ENCODE assay signal across 8 mouse cellular contexts in genomic region chr7:113242688-113243087, GRCm38 (mm10). TPM values are rescaled to one million over a fixed set of nuclear protein-coding genes. Genes with fewer than 3 reads are reported as not detected.
DNase-seq lines count a peak whose midpoint lies in the region; ATAC-seq lines count a peak whose summit lies in the region.

No protein-coding gene starts in this region.

- H3K4me3 ChIP-seq in forebrain, embryonic 14.5 days (ENCODE audit: low read depth, low read length), result no peak overlapping the region
- H3K4me3 ChIP-seq in forebrain, embryonic 16.5 days (replicated peaks; ENCODE audit: low read length), result no peak overlapping the region

- no peaks in the 10 kb centered on the region for H3K9me3 ChIP-seq in forebrain, embryonic 14.5 days (replicated peaks; ENCODE audit: control insufficient read depth, low read length)
- H3K9me3 ChIP-seq in forebrain, embryonic 16.5 days (ENCODE audit: control insufficient read depth, low read length), result no peaks in the 10 kb centered on the region

- H3K36me3 ChIP-seq in forebrain, embryonic 14.5 days (ENCODE audit: control insufficient read depth, insufficient read depth, low read length), result no peaks in the 10 kb centered on the region
- H3K36me3 ChIP-seq in forebrain, embryonic 16.5 days (ENCODE audit: control insufficient read depth, insufficient read depth), result no peaks in the 10 kb centered on the region

- H3K4me1 ChIP-seq in forebrain, embryonic 14.5 days (ENCODE audit: control insufficient read depth, insufficient read depth, low read length), result peaks cover 14% of the 10 kb centered on the region
- H3K4me1 ChIP-seq in forebrain, embryonic 16.5 days (replicated peaks; ENCODE audit: control insufficient read depth, insufficient read depth, low read length), result peaks cover 27% of the 10 kb centered on the region

- no peaks in the 10 kb centered on the region for H3K27me3 ChIP-seq in forebrain, embryonic 14.5 days (replicated peaks; ENCODE audit: control insufficient read depth, insufficient read depth, low read length)
- H3K27me3 ChIP-seq in forebrain, embryonic 16.5 days (replicated peaks; ENCODE audit: control insufficient read depth, insufficient read depth, low read length), result no peaks in the 10 kb centered on the region

- H3K4me2 ChIP-seq in forebrain, embryonic 14.5 days (ENCODE audit: low read length), result no peak overlapping the region
- no peak overlapping the region for H3K4me2 ChIP-seq in forebrain, embryonic 16.5 days (ENCODE audit: low read length)

- no peak overlapping the region for H3K9ac ChIP-seq in forebrain, embryonic 14.5 days (ENCODE audit: low read length)
- no peak overlapping the region for H3K9ac ChIP-seq in forebrain, embryonic 16.5 days (replicated peaks; ENCODE audit: low read depth, low read length)

- ATAC-seq in forebrain, embryonic 14.5 days, result no peak
- no peak for ATAC-seq in forebrain, embryonic 16.5 days

- H3K27ac ChIP-seq in forebrain, embryonic 14.5 days (ENCODE audit: low read depth, low read length), result peak overlapping the region; percentile 21; the same call in 1 of the 2 replicates
- H3K27ac ChIP-seq in forebrain, embryonic 16.5 days (ENCODE audit: low read length), result no peak overlapping the region

- 59% methylated on average over 6 of the region's 6 CpGs for WGBS in forebrain, embryonic 14.5 days
- WGBS in forebrain, embryonic 16.5 days, result 32% methylated on average over 6 of the region's 6 CpGs

- peak; percentile 52 for DNase-seq in forebrain, embryonic 14.5 days (ENCODE audit: low spot score)
- DNase-seq in retina, adult 2 months (ENCODE audit: low read depth, low spot score), result peak; percentile 38
- no peak for DNase-seq in retina, embryonic 14.5 days (ENCODE audit: low spot score)
- DNase-seq in gastrocnemius, postnatal 25 days, result peak; percentile 22
- DNase-seq in lung, postnatal 10 days, result peak; percentile 55
- DNase-seq in spleen, adult 18-20 months, result no peak
- DNase-seq in left cerebral cortex, adult 9 months (ENCODE audit: low spot score in 2 of 2), result no peak

RNA-seq across cellular contexts. Expression of gene Arntl, which starts 35.4 kb away (rescaled TPM):
- polyA plus RNA-seq in forebrain, embryonic 14.5 days (2014; fragmentation: Nextera tagmentation; extraction: Ambion mirVana), result 12.3 and 14.1 TPM in 2 replicates
- polyA plus RNA-seq in forebrain, embryonic 16.5 days (2015; fragmentation: Nextera tagmentation; extraction: Ambion mirVana), result 15.6 and 18.4 TPM in 2 replicates
- total RNA-seq in gastrocnemius, postnatal 25 days (2021), result 10 to 100 TPM in 1 of 2 experiments, 1 to 10 TPM in 1; 4.6 to 29.3 TPM

Comparison
In these comparisons a context has a peak if more than half of its experiments do, and no peak if none do; other contexts are left out.
1. DNase-seq: peak in forebrain, embryonic 14.5 days (single experiment), retina, adult 2 months (single experiment), gastrocnemius, postnatal 25 days (single experiment) and lung, postnatal 10 days (single experiment); none in retina, embryonic 14.5 days (single experiment), spleen, adult 18-20 months (0 of 2) and left cerebral cortex, adult 9 months (0 of 2).